Mouse (Mus musculus): ENCODE results near the gene Aim2.
"Not testable (repeated sequence)": the region's sequence is repeated elsewhere in the genome, so short reads cannot be mapped to it uniquely, and the experiment has no call there.

Aim2 gene

DNA sequence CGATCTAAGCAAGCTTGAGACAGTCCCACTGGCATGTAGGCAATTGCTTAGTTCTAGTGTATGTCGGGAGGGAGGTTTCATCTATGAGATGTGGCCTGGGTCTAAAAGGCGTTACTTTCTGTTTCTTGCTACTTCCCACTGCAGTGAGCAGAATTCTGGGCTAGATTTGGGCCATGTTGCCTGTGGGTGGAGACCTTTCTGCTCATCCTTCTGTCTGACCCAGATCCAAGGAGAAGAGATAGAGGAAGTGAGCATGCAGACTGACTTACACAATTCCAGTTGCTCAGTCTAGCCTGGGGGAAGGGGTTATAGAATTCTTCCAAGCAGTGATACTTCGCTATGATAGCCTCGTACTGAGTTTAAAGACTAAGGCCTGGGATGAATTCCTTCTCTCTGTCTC lies 101.0 kb downstream of the Aim2 start:
- in situ Hi-C loops (cut with MboI, MseI): loop anchor here in 1 of 2 experiments (10.0 kb wide), 1 partner anchor 903 kb away; no protein-coding TSS in a partner anchor

DNA sequence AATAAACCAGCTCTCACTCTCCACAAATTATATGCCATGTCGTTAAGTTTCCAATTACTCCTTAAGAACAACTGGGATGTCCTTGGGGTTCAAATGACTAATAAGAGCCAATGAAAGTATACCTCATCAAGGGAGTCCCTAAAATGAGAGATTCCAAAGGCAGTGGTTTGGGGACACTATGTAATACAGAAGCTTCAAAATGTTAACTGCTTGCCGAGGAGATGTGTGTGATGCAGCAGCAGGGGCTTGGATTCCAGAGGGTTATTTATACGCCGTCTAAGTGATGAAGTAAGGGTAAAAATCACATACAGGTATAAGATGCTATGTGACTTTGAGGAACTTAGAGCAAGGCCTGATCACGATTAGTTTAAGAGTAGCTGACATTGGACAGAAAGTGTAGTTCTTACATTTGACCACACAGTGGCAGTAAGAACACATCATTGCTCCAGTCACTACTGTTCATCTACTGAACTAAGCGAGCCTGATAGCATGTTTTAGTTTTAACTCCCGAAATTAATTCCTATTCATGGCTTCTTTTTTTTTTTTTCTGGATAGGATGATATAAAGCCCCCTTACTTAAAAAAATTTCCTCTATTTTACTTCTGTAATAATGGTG lies 105.6 kb downstream of the Aim2 start:
- in situ Hi-C loops (cut with MboI, MseI): loop anchor here (5.0 to 10.0 kb wide), 2 partner anchors 899 to 1011 kb away; no protein-coding TSS in a partner anchor

DNA sequence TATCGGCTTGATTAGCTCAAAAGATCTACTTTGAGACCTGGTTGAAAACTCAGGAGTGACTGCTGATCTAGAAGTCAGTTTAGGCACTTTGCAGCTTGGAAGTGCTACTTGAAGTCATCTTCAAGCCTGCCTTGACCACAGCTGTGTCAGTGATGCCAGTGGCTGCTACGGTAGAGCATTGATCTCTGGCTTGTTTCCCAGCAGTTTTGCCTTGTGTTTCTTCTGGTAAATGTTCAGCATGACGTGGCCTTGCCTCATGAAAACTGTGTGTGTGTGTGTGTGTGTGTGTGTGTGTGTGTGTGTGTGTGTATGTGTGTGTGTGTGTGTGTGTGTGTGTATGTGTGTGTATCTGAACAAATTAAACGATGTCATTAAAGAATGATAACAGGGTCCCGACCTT lies 106.1 kb downstream of the Aim2 start:
- in situ Hi-C loops (cut with MboI, MseI): loop anchor here (5.0 to 10.0 kb wide), 2 partner anchors 898 to 1011 kb away; no protein-coding TSS in a partner anchor

DNA sequence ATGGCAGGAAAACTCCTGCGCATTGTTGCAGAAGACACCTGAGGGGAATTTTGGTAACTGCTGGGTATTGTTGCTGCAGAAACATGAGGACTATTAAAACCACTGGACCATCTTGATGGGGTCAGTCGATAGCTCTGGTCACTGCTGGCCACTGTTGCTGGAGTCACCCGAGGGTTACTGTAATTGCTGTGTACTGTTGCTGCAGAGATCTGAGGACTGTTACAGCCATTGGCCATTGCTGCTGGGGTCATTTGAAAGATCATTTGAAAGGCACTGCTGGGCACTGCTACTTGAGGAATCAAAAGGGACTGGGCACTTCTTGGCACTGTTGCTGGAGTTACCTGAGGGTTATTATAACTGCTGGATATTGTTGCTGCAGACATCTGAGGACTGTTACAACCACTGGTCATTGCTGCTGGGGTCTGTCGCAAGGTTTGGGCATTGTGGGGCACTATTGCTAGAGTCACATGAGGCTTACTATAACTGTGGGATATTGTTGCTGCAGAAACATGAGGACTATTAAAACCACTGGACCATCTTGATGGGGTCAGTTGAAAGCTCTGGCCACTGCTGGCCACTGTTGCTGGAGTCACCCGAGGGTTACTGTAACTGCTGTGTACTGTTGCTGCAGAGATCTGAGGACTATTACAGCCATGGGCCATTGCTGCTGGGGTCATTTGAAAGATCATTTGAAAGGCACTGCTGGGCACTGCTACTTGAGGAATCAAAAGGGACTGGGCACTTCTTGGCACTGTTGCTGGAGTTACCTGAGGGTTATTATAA lies 129.9 kb downstream of the Aim2 start:
- in situ Hi-C loops (cut with MboI, MseI): not testable (repeated sequence)

DNA sequence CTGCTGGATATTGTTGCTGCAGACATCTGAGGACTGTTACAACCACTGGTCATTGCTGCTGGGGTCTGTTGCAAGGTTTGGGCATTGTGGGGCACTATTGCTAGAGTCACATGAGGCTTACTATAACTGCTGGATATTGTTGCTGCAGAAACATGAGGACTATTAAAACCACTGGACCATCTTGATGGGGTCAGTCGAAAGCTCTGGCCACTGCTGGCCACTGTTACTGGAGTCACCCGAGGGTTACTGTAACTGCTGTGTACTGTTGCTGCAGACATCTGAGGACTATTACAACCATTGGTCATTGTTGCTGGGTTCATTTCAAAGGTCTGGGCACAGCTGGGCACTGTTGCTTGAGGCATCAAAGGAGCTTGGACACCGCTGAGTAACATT lies 130.5 kb downstream of the Aim2 start:
- in situ Hi-C loops (cut with MboI, MseI): not testable (repeated sequence)

DNA sequence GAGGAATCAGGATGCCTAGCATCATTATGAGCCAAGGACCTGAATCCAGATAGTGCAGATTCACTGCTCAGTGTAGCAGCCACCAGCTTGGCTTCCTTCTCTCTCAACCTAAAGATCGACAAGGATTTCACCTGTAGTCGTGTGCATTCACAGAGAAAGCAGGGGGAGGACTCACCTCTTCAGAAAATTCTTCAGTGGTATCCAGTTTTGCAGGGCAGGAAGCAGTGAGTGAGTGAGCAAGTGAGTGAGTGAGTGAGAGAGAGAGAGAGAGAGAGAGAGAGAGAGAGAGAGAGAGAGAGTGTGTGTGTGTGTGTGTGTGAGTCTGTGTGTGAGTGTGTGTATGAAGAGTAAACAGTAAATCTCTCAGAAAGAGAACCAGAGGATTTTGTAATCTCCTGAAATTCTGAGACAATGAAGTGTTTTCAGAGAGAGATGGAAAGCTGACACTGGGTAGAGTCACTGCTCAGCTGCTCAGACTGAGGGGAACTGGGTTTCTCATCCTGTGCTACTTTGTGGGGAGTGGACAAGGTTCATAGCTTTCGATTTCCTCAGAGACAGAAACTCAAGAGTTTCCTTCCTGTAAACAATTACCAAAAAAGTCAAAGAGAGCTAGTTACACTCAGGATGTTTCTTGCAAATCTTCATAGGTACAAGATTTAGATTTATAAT lies 140.3 kb downstream of the Aim2 start, which contains the start of gene Ifi206:
Gene Ifi206 (minus strand): TSS at position 230 of the 669 bp plus-strand sequence.
- in situ Hi-C loops (cut with MboI, MseI): loop anchor here in 1 of 2 experiments (5.0 kb wide), 1 partner anchor 181 kb away; the partner anchor contains the start of gene Ifi208

DNA sequence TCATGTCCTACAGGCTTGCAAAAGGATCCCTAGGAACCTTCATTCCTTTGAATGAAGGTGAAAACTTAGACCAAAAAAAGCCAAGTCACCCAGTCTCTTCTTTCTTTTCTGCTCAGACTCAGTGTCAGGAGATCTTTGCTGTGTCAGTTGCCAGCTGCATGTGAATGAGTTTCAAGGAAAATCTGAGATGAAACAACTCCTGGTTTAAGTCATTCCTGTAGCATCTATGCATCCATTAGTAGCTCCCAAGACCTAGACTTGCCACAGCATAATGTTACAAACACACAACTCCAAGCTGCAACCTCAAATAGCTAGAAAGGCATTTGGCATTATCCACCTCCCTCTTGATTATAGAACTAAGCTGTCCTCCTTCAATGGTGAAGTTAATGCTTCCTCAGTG lies 140.8 kb downstream of the Aim2 start:
- in situ Hi-C loops (cut with MboI, MseI): loop anchor here in 1 of 2 experiments (5.0 kb wide), 1 partner anchor 181 kb away; the partner anchor contains the start of gene Ifi208

DNA sequence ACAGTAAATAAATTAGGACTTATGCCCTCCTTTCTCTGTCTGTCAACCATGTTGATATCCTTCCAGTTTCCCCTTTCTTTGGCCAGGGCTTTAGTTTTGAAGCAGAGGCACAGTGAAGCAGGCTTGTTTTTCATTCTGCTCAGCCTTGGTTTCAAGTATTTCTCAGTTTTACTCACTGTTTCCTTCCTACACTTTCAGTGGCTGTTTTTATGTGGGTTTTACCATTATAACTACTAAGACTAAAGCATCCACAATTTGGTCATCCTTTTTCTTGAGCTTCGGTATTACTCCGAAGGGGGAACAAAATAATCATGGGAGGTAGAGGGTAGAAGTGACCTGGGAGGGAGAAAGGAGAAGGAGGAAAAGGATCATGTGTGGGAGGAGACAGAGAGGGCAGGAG lies 159.9 kb downstream of the Aim2 start:
- in situ Hi-C loops (cut with MboI, MseI): loop anchor here in 1 of 2 experiments (10.0 kb wide), 1 partner anchor 114 kb away; no protein-coding TSS in a partner anchor
